Mouse (Mus musculus) spleen, embryonic (tissue): ENCODE data around the gene Sbpl.
"Not testable (repeated sequence)": the region's sequence is repeated elsewhere in the genome, so short reads cannot be mapped to it uniquely, and the experiment has no call there.

Source experiments
- CTCF ChIA-PET: fragments of 350-600 bp; sonication (Branson Sonifier 250); formaldehyde crosslinking; loops from one replicate; lab custom pipeline; 2022; lab: Charles Lee

The Sbpl gene

GRCm38 (mm10) chr17:23961573-23962122, 6.6 kb upstream of the Sbpl start:
- CTCF ChIA-PET: interaction anchor here (0.6 kb wide), 1 partner anchor 119 kb away, joined by 4 read pairs; no protein-coding TSS in a partner anchor

DNA sequence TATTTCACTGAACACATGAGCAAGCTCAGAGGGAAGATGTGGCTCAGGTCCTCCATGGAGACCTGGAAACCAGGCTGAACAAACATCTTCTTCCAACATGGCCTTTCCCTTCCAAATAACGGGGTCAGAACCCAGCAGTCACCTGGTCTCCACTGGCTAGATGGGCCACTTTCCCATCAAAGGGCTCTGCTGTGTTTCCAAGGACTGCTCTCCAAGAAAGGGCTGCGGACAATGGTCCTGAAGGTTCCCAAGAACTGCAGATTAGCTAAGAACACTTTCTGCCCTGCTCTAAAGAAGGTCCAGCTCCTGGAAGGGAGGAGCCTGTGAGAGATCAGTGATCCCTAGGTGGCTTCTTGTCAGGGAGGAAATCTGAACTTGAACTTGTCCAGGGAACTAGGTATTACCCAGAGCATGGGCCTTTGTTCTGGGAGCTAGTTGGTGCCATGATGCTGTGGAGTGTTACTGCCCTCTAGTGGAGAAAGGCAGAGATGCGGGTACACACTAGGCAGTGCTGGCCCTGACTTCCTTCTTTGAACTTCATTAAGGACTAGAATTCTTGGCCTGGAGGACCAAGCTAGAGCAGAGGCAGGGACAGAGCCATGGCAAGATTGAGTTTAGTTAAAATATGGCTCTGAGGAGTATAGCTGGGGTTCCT, 5.1 kb upstream of the Sbpl start:
- CTCF ChIA-PET: interaction anchor here (1.1 kb wide), 1 partner anchor 124 kb away, joined by 3 read pairs; the partner anchor contains the start of gene Prss33

- CTCF ChIA-PET: not testable (repeated sequence)
These were observed 4.2 kb downstream of the Sbpl start for GRCm38 (mm10) chr17:23950828-23951227.

DNA sequence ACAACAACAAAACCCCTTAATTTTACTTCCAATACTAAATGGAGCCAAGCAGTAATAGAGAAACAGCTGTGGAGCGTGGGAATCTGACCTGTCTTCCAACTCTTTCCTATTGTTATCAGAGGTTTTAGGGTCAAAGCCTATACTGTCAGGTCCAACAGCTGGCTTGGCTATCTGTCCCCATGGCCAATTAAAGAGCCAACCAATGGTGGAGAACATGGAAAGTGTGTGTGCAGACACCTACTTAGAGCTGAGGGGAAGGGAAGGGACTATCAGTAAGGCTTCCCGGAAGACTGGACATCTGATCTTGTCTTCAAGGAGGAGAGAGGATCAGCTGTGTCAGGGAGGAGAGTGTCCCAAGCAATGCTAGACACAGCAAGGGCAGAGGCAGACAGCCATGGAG, 6.0 kb downstream of the Sbpl start:
- CTCF ChIA-PET: interaction anchor here (0.9 kb wide), 1 partner anchor 54 kb away, joined by 3 read pairs; no protein-coding TSS in a partner anchor

- CTCF ChIA-PET: not testable (repeated sequence)
These were observed 7.6 kb downstream of the Sbpl start for GRCm38 (mm10) chr17:23947486-23947885.

GRCm38 (mm10) chr17:23941372-23941771, 13.7 kb downstream of the Sbpl start, which contains the start of gene Sbp:
TSS of gene Sbp (plus strand) at chr17:23941672.
- CTCF ChIA-PET: interaction anchor here (0.9 kb wide), 1 partner anchor 17 kb away, joined by 3 read pairs; no protein-coding TSS in a partner anchor

GRCm38 (mm10) chr17:23931157-23931556, 23.9 kb downstream of the Sbpl start:
- CTCF ChIA-PET: no interaction called here

DNA sequence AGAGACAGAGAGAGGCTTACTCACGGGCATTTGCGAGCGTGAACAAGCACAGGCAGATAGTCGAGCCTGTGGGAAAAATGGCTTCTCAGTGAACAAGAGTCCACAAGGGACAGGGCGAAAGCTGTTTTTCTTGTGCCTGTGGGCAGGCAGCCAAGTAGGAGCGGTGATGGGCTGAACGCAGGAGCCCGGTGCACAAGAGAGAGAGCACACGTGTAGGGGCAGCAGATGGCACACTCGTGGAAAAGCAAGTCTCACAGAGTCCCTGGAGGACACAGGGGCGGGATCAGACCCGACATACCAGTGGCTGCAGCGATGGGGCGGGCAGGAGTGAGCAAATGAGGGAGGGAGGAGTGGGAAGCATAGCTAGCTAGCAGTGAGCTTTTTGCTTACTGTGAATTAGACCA, 30.0 kb downstream of the Sbpl start:
- CTCF ChIA-PET: interaction anchor here (1.4 kb wide), 1 partner anchor 16 kb away, joined by 3 read pairs; the partner anchor contains the start of gene Sbp

- CTCF ChIA-PET: interaction anchor here (1.4 kb wide), 1 partner anchor 17 kb away, joined by 3 read pairs; the partner anchor contains the start of gene Sbp
These were observed 30.5 kb downstream of the Sbpl start for GRCm38 (mm10) chr17:23924531-23925007.

DNA sequence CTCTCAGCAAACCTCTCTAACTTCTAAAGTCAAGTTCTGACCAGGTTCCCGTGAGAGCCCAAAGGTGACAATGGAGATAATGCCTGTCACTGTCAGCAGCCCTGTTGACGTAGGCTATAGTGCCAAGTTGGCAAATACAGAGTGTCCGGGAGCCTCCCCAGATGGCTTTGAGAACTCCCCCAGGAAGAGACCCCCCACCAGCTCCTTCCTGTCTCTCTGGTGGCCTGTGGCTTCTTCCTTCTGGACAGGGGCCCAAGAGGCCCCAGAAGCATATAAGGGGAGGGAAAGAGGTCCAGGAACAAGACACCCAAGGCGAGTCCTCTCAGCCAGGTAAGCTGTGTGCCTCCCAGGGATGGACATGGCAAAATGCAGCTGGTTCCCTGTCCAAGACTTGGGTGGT, 37.9 kb downstream of the Sbpl start, which contains the start of gene Dcpp3:
Dcpp3 (plus strand) TSS at position 301 of the 400 bp plus-strand sequence.
- CTCF ChIA-PET: not testable (repeated sequence)
